Mouse (Mus musculus) kidney, postnatal 14 days (tissue): Measurements from ENCODE around the gene Cdk18.
A peak's percentile ranks its signal among the peaks of the same experiment; 100 is the strongest.

Experiments used
- DNase-seq: peaks from one replicate; pipeline ENCODE4 v3.0.0; 2022; ENCODE audit warnings: mixed read lengths

The Cdk18 gene

DNA sequence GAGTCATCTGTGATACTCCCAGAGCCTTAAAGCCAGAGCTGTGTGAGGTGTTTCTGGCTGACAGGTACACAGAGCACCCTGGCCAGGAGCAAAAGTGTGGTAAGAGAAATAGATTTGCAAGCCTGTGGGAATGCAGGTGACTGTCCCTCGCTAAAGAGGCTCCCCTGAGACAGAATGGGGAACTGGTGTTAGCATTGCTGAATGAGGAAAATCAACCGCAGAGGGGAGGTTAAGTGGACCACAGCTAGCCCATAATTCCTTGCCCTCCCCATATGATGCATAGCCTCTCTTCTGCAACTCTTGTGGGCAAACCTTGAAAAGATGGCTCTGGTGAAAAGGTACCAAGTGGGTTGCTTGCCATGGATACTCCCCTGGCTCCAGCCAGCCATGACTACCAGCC lies 9.9 kb upstream of the Cdk18 start:
- no peak for DNase-seq

DNA sequence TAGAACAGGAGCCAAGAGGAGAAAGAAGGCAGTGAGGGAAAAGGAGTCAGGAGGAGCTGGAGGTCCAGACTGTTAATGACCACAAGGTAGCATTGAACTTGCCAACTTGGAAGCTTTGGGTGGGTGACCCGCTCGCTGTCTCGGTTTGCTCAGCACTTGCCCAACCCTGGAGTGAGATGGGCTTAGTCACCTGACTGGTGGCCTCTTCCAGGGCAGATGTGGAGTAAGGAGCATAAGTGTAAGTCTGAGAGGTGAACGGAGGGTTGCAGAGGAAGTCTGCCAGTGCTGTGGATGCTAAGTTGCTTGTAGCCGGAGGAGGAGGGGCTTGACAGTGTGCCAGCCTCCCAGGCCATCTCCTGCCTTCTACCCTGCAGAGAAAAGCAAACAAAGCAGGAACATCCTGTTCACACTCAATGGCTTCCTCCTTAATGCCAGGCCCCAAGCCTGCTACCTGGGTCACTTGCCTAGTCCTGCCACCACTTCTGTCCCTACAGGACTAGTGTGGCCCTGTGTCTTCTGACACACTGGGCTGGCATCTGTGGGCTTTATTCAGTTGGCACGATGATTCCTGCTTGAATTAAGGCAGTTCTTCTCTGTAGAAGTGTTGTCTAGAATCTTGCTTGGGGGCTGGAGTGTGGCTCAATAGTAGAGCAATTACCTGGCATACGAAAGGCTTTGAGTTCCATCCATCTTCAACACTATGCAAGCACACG lies 6.6 kb upstream of the Cdk18 start:
- DNase-seq, result peak; percentile 79

DNA sequence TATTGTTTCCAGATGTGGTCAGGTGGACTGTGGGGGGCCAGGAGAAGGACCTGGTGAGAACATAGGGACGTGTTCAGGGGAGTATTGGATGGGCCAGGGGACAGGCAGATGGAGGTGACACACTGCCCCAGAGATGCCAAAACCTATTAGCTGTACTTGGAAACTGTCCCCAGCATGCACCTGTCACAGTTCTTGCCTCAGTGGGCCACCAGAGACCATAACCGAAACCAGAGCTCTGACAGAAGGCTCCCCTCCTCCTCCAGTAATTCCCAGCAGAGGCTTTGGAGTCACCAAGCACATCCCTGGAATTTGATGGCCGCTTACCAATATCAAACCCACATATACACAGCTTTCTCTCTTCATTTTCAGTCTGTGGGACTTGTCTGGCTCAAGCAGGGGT lies 5.4 kb upstream of the Cdk18 start:
- DNase-seq, result no peak

DNA sequence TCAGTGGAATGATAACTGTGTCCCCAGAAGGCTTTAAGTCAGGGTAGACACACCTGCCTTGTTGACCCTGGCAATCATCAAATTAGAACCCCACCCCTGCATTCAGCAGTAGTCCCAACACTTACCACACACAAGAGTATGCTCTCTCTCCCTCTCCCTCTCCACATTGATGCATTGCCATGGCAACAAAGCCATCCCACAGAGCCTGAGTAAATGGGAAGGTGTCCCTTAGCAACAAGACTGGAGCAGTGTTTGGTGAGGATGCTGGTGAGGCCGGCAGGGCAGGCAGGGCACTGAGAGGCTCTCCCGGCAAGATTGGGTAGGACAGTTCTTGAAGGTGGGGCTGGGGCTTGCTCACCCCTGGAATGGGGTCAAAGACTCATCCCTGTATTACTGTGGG lies 4.7 kb upstream of the Cdk18 start:
- DNase-seq, result no peak

DNA sequence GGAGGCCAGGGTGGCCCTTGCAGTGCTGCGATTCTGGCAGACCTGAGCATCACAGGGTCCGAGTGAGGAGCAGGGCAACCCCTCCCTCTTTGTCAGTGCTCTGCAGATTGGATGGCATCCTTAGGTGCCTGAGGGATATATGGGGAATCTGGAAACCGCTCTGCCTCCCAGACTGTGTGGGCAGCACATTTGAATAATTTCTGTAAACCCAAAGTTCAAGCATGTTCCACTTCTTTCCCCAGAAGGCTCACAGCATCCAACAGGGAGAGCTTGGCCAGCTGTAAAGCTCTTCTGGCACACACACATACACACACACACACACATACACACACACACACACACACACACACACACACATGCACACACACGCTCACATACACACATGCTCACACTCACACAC lies 4.2 kb upstream of the Cdk18 start:
- DNase-seq, result no peak

DNA sequence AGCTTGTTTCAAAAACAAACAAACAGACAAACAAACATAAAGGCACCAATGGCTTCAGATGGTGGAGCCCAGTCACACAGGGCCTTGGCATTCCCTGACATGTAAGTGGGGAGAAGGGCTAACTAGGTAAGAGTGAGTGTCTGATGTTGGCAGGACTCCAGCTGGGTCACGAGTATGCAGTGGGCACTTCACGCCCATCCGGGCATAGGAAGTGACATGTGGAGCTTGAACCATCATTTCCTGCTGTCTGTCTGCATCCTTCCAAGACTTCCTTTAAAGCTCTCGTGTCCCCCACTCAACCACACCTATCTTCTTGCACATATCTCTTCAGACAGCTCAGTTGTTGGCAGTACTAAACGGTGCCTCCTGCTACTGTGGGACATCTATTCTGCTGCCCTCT lies 3.6 kb upstream of the Cdk18 start:
- peak; percentile 67 for DNase-seq

DNA sequence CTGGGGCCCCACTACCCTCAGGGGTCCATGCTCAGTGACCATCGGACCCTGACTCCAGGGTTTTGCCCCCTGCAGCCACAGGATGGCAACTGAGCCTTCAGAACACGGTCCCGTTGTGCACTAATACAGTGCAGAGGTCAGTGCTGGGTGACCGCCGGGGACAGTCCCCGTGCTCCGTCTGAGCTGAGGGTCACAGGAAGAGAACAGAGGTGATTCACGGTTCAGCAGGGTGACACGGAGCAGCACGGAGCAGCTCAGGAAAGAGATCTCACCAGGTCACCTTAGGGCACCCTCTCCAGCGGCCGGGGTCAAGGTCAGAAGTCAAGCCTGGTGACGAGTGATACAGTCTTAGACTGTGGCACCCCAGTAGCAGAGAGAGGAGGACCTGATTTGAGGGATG lies 2.3 kb upstream of the Cdk18 start:
- no peak for DNase-seq

DNA sequence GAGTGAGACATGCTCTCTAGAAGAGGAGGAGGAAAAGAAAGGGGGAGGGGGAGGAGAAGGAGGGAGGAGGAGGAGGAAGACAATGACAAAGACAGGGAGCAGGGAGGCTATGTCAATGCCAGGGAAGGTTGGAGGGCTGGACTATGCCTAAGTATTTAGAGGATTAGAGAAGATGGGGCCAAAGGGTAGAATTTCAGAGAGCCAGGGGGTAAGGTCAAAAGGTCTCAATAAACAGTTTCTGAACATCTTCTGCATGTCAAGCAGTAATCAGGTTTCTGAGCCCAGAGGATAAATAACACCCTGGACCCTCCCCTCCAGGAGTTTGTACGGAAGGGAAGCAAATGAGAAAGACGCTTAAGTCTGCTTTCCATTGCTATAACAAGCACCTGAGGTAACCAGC lies 1.7 kb upstream of the Cdk18 start:
- DNase-seq, result no peak

DNA sequence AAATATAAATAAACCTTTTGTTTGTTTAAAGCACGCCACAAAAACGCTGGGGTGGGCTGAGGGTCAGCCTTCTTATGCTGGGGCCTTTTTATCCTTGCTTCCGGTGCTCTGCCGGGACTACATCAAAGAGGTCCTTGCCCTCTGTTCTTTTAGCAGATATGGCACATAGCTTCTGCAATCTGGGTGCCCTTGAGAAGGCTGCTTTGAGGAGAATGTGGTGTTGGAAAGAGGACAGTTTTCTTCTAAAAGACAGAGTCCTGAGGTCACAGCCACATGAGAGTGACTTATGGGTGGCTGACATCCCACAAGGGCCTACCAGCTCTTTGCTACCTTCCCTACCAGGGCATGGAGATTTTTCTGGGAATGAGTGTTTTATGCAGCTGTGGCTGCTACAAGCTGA lies 1.1 kb upstream of the Cdk18 start:
- no peak for DNase-seq

DNA sequence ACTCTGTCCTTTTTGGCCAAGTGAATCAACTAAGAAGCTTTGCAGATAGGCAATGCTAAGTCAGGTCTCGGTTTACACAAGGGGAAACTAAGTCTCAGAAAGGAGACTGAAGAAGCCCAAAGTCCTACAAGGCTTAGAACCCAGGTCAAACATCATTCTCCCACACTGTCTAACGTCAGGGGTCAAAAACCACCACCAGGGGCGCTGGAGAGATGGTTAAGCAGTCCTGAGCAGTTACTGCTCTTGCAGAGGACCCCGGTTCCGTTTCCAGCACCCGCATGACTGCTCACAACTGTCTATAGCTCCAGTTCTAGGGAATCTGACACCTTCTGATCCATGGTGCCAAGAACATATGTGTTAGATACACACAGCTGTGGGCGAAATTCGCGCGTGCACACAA lies 687 bp upstream of the Cdk18 start:
- DNase-seq, result peak; percentile 65

DNA sequence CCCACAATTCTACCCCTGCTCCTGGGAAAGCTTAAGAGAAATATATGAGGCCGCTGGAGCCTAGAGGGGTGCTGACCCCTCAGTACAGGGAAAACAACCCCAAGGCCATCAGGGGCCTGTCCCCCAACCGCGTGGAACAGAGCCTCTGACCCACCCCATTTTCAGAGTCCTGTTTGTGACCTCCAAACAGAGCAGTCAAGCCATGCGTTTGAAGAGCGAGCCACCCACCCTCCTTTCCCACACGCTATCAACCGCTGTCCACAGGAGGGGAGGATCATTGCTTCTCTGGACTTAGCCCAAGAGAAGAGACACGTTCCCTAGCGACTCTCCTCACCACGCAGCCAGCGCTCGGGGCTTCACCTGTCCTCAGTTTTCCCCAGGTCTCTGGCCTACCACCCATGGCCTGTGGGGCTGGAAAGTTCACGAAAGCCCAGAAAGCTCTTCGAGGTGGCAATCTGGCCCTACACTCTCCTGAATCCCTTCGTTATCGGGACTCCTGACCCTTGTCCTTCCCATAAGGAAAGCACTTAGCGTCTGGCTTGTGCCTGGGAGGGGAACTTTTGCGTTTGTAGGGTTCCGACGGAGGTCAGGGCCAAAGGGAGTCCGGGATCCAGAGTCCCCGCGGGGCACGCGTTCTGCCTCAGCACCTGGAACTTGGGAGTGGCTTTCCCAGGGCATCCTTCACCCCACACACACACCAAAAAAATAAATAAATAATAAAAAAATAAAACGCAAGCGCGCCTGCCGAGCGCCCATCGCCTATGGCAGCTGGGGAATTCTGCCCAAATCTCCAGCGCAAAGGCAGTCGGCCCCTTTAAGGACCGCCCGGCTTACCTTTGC lies 688 bp downstream of the Cdk18 start:
- no peak for DNase-seq

DNA sequence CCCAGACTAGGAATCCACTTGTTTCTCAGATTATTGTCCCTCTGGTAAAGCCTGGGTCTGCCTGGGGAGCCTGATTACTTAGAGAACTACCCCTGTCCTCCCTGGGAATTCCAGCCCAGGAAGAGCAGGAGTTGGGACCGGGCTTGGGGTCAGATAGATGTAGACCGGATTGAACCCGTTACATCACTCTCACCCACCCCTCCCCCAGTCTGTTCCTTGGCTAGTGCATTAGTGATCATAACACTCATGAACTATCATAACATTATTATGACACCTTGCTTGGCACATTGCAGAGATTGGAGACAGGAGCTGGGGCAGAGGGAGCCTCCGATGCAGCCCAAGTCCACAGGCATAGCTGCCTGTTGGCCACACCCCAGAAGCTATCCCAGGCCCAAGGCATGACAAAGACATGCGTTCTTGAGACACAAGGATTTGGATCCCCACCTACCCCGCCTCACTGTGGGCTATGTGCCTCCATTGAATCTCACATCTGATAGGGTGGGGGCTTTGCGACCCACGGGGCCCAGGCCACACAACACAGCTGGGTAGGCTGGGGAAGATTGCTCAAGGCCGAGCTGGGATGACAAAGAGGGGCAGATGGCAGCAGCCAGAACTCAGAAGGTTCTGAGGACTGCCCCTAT lies 1.4 kb downstream of the Cdk18 start:
- DNase-seq, result no peak

DNA sequence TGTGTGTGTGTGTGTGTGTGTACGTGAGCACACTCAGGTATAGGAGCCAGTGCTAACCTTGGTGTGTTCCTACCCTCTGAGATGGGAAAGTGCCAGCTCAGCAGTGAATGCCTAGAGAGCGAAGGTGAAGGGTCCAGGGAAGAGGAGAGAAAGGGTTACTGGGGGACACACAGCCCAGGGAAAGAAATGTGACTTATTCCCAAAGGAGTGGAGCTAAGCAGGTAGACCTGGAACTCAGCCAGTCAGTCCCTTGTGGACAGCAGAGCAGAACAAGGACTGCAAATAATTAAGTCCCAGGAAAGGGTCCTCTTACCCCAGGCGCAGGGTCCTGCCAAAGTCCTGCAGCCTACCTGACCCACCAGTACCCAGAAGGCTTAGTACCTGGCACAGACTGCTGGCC lies 2.6 kb downstream of the Cdk18 start:
- DNase-seq, result peak; percentile 79

DNA sequence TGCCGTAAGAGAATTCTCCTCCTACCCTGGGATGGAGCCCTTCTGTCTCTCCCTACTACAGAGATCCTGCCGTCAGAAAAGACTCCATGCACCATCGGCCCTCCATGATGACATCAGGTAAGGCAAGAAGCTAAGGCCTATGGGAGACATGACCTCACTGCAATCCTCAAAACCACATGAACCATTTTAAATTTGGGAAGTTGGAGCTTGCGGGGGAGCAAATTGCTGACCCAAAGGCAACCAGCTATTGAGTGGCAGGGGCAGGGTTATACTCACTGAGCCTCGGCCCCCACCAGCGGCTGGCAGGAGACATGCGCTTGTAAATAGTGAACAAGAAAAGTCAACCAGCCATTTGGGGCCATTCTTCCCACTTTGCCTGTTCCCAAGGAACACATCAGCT lies 3.9 kb downstream of the Cdk18 start:
- no peak for DNase-seq

DNA sequence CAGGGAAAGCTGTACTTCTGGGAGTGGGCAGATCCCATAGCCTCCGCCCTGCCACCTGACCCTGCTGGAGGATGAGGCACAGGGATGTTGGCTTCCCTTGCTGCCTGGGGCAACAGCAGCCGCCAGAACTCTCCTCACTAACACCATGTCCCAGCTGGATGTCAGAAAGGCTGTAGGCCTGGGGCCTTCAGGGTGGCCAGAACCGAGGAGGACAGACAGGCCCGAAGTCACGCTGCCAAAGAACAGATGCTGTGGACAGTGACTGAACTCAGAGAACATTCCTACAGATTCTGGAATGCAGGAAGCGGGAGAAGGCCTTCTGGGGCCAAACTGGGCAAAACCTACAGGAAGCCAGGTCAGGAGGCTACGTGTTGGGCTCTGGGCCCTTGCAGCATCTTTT lies 11.2 kb downstream of the Cdk18 start:
- DNase-seq, result peak; percentile 62

DNA sequence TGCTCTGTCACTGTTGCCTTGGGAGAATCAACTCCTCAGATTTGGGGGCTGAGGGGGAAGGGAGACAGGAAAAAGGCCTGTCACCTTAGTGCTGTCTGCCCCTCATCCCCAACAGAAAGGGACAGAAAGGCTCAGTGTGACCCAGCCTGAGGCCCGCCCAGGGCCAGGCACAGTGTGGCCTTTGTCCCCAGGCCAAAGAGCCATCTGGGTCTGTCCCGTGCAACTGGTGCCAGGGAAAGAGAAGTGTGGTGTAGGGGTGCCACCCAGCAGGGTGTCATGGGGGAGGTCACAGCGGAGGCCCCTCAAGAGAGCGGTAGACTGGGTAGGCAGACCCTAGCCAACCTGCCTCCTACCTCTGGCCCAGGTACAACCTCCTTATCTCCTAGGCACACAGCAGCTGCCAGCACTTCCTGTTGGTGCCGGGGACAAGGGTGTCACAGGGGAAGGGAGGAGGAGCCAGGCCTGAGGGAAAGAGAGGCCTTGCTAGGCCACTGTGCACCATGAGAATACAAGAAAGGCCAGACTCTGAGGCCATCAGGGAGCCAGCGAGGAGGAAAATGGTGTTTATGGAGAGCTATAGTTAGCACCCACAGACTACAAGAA lies 13.6 kb downstream of the Cdk18 start:
- no peak for DNase-seq

DNA sequence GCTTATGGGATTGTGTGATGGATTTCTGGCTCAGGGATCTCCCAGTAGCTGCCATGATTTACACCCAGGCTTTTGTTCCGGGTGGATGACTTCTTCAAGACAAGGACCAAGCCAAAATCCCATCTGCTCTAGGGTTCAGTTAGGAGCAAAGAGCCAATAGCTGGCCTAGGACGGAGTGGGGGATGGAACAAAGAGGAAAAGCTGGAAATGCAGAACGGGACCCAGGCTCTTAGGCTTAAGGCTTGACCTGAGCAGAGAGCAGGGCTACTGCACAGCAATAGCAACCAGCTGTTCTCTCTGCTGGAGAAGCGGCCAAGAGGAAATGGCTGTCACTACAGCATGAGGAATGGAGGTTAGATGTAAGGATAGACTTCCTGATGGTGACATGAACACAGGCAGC lies 14.2 kb downstream of the Cdk18 start:
- peak; percentile 81 for DNase-seq

DNA sequence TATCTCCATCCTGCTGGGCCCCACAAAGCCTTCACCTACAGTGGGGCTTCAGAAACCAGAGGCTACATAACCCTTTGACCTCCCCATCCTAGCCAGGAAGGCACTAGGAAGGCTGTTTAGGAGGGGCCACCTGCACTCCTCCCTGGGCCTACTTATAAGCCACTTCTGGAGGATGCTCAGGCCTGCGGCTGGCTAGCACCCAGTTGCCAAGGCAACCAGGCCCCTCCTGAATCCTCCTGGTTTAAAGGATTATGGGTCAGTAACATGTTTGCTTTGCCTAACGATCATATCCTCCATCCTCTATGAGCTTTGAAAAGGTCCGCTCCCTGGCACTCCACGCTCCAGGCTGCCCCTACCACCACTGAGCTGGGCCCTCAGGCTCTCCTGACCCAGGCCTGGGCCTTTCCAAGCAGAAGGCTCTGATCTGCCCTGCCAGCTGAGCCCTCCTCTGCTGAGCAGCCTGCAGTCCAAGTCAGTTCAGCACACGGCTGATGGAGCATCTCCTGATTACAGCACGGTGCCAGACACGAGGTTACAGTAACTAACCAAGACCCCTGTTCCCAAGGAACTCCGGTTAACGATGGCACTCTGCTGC lies 16.0 kb downstream of the Cdk18 start:
- DNase-seq, result no peak

DNA sequence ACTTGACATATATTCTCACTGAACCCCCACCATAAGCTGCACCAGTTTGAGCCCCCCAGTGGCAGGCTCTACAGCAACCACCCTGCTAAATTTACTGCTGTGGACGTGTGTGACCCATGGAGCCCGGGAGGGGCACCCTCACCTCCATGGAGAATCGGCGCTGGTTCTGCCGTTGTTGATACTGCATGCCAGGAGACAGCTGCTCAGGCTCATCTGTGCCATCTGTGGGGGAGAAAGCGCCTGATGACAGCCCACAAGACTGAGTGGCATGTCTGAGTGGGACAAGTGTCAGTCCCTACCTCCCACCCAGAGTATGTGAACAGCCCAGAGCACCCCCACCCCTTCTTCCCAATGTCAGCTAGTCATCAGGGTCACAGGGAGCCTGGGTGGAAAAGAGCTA lies 17.6 kb downstream of the Cdk18 start:
- DNase-seq, result no peak

DNA sequence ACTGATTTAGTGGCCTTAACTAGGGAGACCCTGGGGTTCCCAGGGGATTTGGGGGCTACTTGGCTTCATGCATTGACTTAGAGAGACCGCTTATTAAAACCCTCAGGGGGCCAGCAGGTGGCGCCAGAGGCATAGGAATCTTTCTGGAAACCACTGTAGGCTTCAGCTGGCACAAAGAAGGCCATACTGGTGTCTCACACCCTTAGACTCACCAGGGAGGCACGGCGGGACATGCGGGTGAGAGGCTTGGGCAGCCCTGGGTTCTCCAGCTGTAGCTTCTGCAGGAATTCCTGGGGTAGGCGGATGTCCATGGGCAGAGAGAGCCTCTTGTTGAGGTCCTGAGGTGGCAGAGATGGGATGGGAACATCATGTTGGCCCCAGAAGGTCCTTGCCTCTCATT lies 18.2 kb downstream of the Cdk18 start:
- DNase-seq, result peak; percentile 90

DNA sequence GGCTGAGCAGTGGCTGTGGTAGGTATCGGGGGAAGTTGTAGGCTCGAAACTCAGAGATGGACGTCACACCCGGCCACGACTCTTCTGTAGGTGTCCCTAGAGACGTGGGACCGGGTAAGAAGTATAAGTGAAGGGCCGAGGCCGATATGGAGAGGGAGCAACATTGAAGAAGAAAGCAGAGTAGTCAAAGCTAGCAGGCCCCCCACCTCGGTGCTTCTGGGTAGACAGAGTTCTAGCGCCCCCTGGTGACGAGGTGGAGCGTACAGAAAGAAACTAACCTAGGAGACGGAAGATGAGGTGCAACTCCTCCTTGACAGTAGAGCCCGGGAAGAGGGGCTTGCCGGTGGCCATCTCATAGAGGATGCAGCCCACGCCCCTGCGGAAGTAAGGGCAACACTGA lies 22.9 kb downstream of the Cdk18 start:
- peak; percentile 73 for DNase-seq

DNA sequence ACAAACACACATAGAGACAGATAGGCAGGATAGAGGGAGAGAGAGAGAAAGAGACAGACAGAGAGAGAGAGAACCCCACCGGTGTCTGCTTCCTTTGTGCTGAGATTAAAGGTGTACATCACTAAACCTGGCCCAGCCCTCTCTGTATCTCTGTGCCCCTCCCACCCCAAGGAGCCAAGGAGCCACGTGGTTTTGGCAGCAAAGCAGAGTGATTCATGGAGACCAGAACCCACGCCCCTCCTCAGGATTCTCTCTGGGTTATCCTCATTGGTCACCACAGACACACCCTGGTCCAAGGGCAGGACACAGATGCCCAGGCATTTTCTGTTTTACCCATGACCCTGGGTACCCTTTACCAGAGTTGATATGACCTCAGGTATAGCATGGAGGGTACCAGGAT lies 26.4 kb downstream of the Cdk18 start:
- DNase-seq, result no peak

DNA sequence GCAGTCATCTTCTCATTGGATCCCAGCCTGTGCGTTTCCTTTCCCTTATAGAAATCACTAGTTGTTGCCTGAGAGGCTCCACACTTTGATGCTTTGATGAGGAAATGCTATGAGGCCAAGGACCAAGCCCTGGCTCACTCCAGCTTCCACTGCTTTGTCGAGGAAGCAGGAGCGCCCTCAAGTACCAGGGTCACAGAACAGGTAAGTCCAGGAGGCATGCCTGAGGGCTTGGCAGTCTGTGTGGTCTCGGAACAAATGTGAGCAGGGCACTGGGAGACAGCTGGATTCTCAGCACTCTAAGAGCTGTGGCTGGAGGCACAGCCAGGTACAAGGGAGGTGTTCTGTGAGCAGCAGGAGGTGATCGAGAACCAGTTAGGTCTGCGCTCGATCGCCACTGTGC lies 27.1 kb downstream of the Cdk18 start:
- no peak for DNase-seq
